ENCODE assay signal across 8 mouse cellular contexts in the genomic region with DNA sequence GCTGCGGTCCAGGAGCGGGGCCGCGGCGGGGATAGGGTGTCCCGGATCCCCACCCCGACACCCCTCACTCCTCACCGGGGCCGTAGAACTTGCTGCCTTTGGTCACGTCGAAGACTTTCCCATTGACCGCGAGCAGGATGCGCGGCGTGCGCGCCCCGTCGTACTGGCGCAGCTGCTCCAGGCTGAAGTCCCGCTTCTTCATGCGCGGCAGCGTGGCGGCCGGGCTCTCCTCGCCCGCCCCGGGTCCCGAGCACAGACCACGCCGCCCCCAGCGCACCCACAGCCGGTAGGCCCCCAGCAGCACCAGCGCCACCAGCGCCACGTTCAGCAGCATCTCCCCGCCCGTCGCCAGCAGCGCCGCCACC. TPM values are rescaled to one million over a fixed set of nuclear protein-coding genes. Genes with fewer than 3 reads are reported as not detected.
A peak's percentile ranks its signal among the peaks of the same experiment; 100 is the strongest.
DNase-seq lines count a peak whose midpoint lies in the region; ATAC-seq and TF ChIP-seq lines count a peak whose summit lies in the region.

No protein-coding gene starts in this region.

- peak; percentile 65 for ATAC-seq in limb, embryonic 11.5 days (ENCODE audit: insufficient number of reproducible peaks, low FRiP score, low TSS enrichment, low read depth)
- peak; percentile 64 for ATAC-seq in neural tube, embryonic 15.5 days (ENCODE audit: low FRiP score)

- peak overlapping the region; percentile 82 for H3K9ac ChIP-seq in limb, embryonic 11.5 days (ENCODE audit: low read length)
- H3K9ac ChIP-seq in neural tube, embryonic 15.5 days (replicated peaks), result peak overlapping the region; percentile 59

- peak overlapping the region; percentile 36; the same call in 1 of the 2 replicates for H3K27ac ChIP-seq in cerebellum, adult 2 months (ENCODE audit: insufficient read depth, low read length)
- peak overlapping the region; percentile 81 for H3K27ac ChIP-seq in testis, adult 2 months (ENCODE audit: control insufficient read depth, insufficient read depth, low read depth, low read length)
- peak overlapping the region; percentile 71 for H3K27ac ChIP-seq in limb, embryonic 11.5 days (replicated peaks; ENCODE audit: low read depth, low read length)
- peak overlapping the region; percentile 90 for H3K27ac ChIP-seq in neural tube, embryonic 15.5 days (replicated peaks)

- H3K4me2 ChIP-seq in limb, embryonic 11.5 days (ENCODE audit: low read depth, severe bottlenecking), result peak overlapping the region; percentile 61
- H3K4me2 ChIP-seq in neural tube, embryonic 15.5 days, result peak overlapping the region; percentile 74

- no peak for TF ChIP-seq CTCF in cerebellum, adult 2 months (IDR thresholded peaks at IDR 0.05; ENCODE audit: borderline replicate concordance, insufficient read depth, low read depth, low read length)
- no peak for TF ChIP-seq CTCF in testis, adult 2 months (IDR thresholded peaks at IDR 0.05; ENCODE audit: control insufficient read depth, insufficient read depth, insufficient replicate concordance, low read depth, low read length)

- H3K27me3 ChIP-seq in cerebellum, adult 2 months (ENCODE audit: control insufficient read depth, insufficient read depth, low read length), result no peaks in the 10 kb centered on the region
- H3K27me3 ChIP-seq in testis, adult 2 months (ENCODE audit: control insufficient read depth, insufficient read depth, low read length), result no peaks in the 10 kb centered on the region
- no peaks in the 10 kb centered on the region for H3K27me3 ChIP-seq in limb, embryonic 11.5 days (ENCODE audit: control insufficient read depth, insufficient read depth, low read length)
- no peaks in the 10 kb centered on the region for H3K27me3 ChIP-seq in neural tube, embryonic 15.5 days (replicated peaks)

- peak overlapping the region; percentile 54 for H3K4me3 ChIP-seq in cerebellum, adult 2 months (replicated peaks; ENCODE audit: insufficient read depth, low read depth, low read length)
- H3K4me3 ChIP-seq in testis, adult 2 months (ENCODE audit: control insufficient read depth, low read depth, low read length), result peak overlapping the region; percentile 89
- H3K4me3 ChIP-seq in limb, embryonic 11.5 days (ENCODE audit: low read depth, low read length), result peak overlapping the region; percentile 88
- peak overlapping the region; percentile 77 for H3K4me3 ChIP-seq in neural tube, embryonic 15.5 days (replicated peaks)

- TF ChIP-seq POLR2A in cerebellum, adult 2 months (IDR thresholded peaks at IDR 0.05; ENCODE audit: borderline replicate concordance, insufficient read depth, low read length), result no peak
- TF ChIP-seq POLR2A in testis, adult 2 months (IDR thresholded peaks at IDR 0.05; ENCODE audit: control insufficient read depth, low read depth, low read length), result no peak; the same call in 1 of the 2 replicates

- under 1% methylated on average over 43 of the region's 43 CpGs for WGBS in cerebellum, adult 2 months
- WGBS in limb, embryonic 11.5 days, result under 1% methylated on average over 43 of the region's 43 CpGs
- under 1% methylated on average over 43 of the region's 43 CpGs for WGBS in neural tube, embryonic 15.5 days

- H3K9me3 ChIP-seq in limb, embryonic 11.5 days (ENCODE audit: control insufficient read depth, low read length), result no peaks in the 10 kb centered on the region
- no peaks in the 10 kb centered on the region for H3K9me3 ChIP-seq in neural tube, embryonic 15.5 days (replicated peaks)

- H3K4me1 ChIP-seq in cerebellum, adult 2 months (ENCODE audit: control insufficient read depth, insufficient read depth, low read length), result no peaks in the 10 kb centered on the region; the same call in 1 of the 2 replicates
- peaks cover 4% of the 10 kb centered on the region for H3K4me1 ChIP-seq in testis, adult 2 months (ENCODE audit: control insufficient read depth, insufficient read depth, low read length)
- H3K4me1 ChIP-seq in limb, embryonic 11.5 days (ENCODE audit: control insufficient read depth, insufficient read depth, low read length), result no peaks in the 10 kb centered on the region; the same call in 1 of the 2 replicates
- peaks cover 27% of the 10 kb centered on the region for H3K4me1 ChIP-seq in neural tube, embryonic 15.5 days

- DNase-seq in cerebellum, adult 2 months, result no peak
- DNase-seq in cerebellum, adult 11 months, result no peak
- DNase-seq in testis, postnatal 10 days (ENCODE audit: low spot score), result no peak
- DNase-seq in limb, embryonic 11.5 days (ENCODE audit: low spot score), result no peak
- no peak for DNase-seq in layer of hippocampus, postnatal 25 days (ENCODE audit: extremely low spot score in 1 of 2, low spot score in 1 of 2)
- no peak for DNase-seq in adrenal gland, adult 18-20 months (ENCODE audit: low spot score in 2 of 2)

- no peaks in the 10 kb centered on the region for H3K36me3 ChIP-seq in testis, adult 2 months (ENCODE audit: control insufficient read depth, insufficient read depth, low read length)
- H3K36me3 ChIP-seq in limb, embryonic 11.5 days (ENCODE audit: control insufficient read depth, insufficient read depth, low read length), result no peaks in the 10 kb centered on the region
- no peaks in the 10 kb centered on the region for H3K36me3 ChIP-seq in neural tube, embryonic 15.5 days

RNA-seq across cellular contexts. Expression of a gene that starts 0.3 kb away (rescaled TPM):
- polyA plus RNA-seq in cerebellum, adult 2 months (2012; rRNA removed), result 44.3 and 46.7 TPM in 2 replicates
- 36.1 and 40.1 TPM in 2 replicates for polyA plus RNA-seq in testis, adult 2 months (2012; rRNA removed)
- 28.9 and 31.9 TPM in 2 replicates for polyA plus RNA-seq in limb, embryonic 11.5 days (2014; fragmentation: Nextera tagmentation; extraction: Ambion mirVana)
- polyA plus RNA-seq in neural tube, embryonic 15.5 days (2015; fragmentation: Nextera tagmentation; extraction: Ambion mirVana), result 30.8 and 33.6 TPM in 2 replicates
- total RNA-seq in layer of hippocampus, postnatal 25 days (2021), result 10 to 100 TPM; 51.1 to 52.5 TPM
- 10 to 100 TPM; 63.1 to 63.3 TPM for total RNA-seq in adrenal gland, adult 18-20 months (2021)

Comparison
In these comparisons a context has a peak if more than half of its experiments do, and no peak if none do; other contexts are left out.
1. H3K27ac ChIP-seq: peak in every context shown above with its lines; median percentile 90 in neural tube, embryonic 15.5 days; 81 in testis, adult 2 months; 71 in limb, embryonic 11.5 days; 36 in cerebellum, adult 2 months.